Mouse (Mus musculus): ENCODE results near the gene Cdk16.

DNA sequence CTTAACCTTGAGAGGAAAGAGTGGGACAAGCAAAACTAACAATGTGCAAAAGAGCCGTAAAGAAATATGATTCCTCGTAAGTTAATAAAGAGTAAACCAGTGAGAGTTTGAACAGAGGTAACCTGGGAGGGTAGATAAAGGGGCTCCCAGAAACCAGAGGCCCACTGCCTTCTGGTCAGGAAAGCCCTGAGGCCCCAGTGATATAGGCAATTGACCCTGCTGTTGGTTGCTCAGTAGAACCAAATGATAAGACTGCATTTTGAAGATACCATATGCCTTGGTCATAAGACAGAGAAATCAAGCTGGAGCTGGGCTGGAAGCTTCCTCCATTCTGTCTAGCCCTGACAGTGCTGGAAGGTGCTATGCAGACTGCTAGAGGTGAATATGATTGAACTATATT, 61.1 kb downstream of the Cdk16 start:
- TF ChIP-seq ZC3H11A (IDR thresholded peaks at IDR 0.05; ENCODE audit: borderline replicate concordance, low read depth, low read length) (no peak), MAFK (IDR thresholded peaks at IDR 0.05; ENCODE audit: insufficient read depth, low read depth, low read length) (no peak), ZNF384 (IDR thresholded peaks at IDR 0.05; ENCODE audit: low read depth, low read length) (no peak), CHD2 (IDR thresholded peaks at IDR 0.05; ENCODE audit: low read depth, low read length) (no peak)

All from ES-E14 (cell line).